Mouse (Mus musculus): Measurements from ENCODE around the gene P2ry2. TPM values are rescaled to one million over a fixed set of nuclear protein-coding genes. Genes with fewer than 3 reads are reported as not detected.

Gene P2ry2
- polyA plus RNA-seq, 1 experiment from 2014 or later = 0.16 TPM

- H3K9ac ChIP-seq (replicated peaks; ENCODE audit: low read length) = no peak overlapping the region
- no peaks in the 10 kb centered on the region for H3K27me3 ChIP-seq (ENCODE audit: control insufficient read depth, insufficient read depth, low read length)
- DNase-seq (no peak), ATAC-seq (ENCODE audit: low FRiP score, low TSS enrichment) (no peak)
- H3K4me2 ChIP-seq (ENCODE audit: low read length) = no peak overlapping the region
- WGBS = 90% methylated on average over 24 of the region's 24 CpGs
- H3K9me3 ChIP-seq (ENCODE audit: control insufficient read depth, low read length) = no peaks in the 10 kb centered on the region
- H3K36me3 ChIP-seq (ENCODE audit: control insufficient read depth, insufficient read depth, low read length) = no peaks in the 10 kb centered on the region
- no peak overlapping the region for H3K4me3 ChIP-seq (replicated peaks; ENCODE audit: low read depth, low read length)
- no peak overlapping the region for H3K27ac ChIP-seq (replicated peaks; ENCODE audit: low read depth, low read length)
- no peaks in the 10 kb centered on the region for H3K4me1 ChIP-seq (ENCODE audit: control insufficient read depth, insufficient read depth, low read length)
These were observed 14.1 kb downstream of the P2ry2 start for GRCm38 (mm10) chr7:100998578-100998960.

- ATAC-seq (ENCODE audit: low FRiP score, low TSS enrichment) (no peak), DNase-seq (no peak)
- H3K9me3 ChIP-seq (ENCODE audit: control insufficient read depth, low read length) = no peaks in the 10 kb centered on the region
- H3K4me3 ChIP-seq (replicated peaks; ENCODE audit: low read depth, low read length) = no peak overlapping the region
- no peak overlapping the region for H3K27ac ChIP-seq (replicated peaks; ENCODE audit: low read depth, low read length)
- H3K4me2 ChIP-seq (ENCODE audit: low read length) = no peak overlapping the region
- H3K36me3 ChIP-seq (ENCODE audit: control insufficient read depth, insufficient read depth, low read length) = no peaks in the 10 kb centered on the region
- 89% methylated on average over 31 of the region's 31 CpGs for WGBS
- no peaks in the 10 kb centered on the region for H3K4me1 ChIP-seq (ENCODE audit: control insufficient read depth, insufficient read depth, low read length)
- H3K9ac ChIP-seq (replicated peaks; ENCODE audit: low read length) = no peak overlapping the region
- H3K27me3 ChIP-seq (ENCODE audit: control insufficient read depth, insufficient read depth, low read length) = no peaks in the 10 kb centered on the region
These were observed 14.6 kb downstream of the P2ry2 start for GRCm38 (mm10) chr7:100997951-100998577.

- H3K9me3 ChIP-seq (ENCODE audit: control insufficient read depth, low read length) = no peaks in the 10 kb centered on the region
- WGBS = 57% methylated on average over 1 of the region's 1 CpGs
- ATAC-seq (ENCODE audit: low FRiP score, low TSS enrichment) = no peak
These were observed 15.5 kb downstream of the P2ry2 start for GRCm38 (mm10) chr7:100997215-100997614.

GRCm38 (mm10) chr7:100995951-100996350 is 16.7 kb downstream of the P2ry2 start:
- Histone ChIP-seq H3K27me3 (ENCODE audit: control insufficient read depth, insufficient read depth, low read length) (no peaks in the 10 kb centered on the region), H3K4me1 (ENCODE audit: control insufficient read depth, insufficient read depth, low read length) (no peaks in the 10 kb centered on the region), H3K27ac (replicated peaks; ENCODE audit: low read depth, low read length) (no peak overlapping the region), H3K9ac (replicated peaks; ENCODE audit: low read length) (no peak overlapping the region), H3K36me3 (ENCODE audit: control insufficient read depth, insufficient read depth, low read length) (no peaks in the 10 kb centered on the region), H3K4me3 (replicated peaks; ENCODE audit: low read depth, low read length) (no peak overlapping the region), H3K9me3 (ENCODE audit: control insufficient read depth, low read length) (no peaks in the 10 kb centered on the region), H3K4me2 (ENCODE audit: low read length) (no peak overlapping the region)
- DNase-seq = no peak
- no peak for ATAC-seq (ENCODE audit: low FRiP score, low TSS enrichment)
- WGBS = 90% methylated on average over 3 of the region's 3 CpGs

More at GRCm38 (mm10) chr7:100997215-100997614, 15.5 kb downstream of the P2ry2 start:
- no peak for DNase-seq
- Histone ChIP-seq H3K4me3 (replicated peaks; ENCODE audit: low read depth, low read length) (no peak overlapping the region), H3K4me1 (ENCODE audit: control insufficient read depth, insufficient read depth, low read length) (no peaks in the 10 kb centered on the region), H3K9ac (replicated peaks; ENCODE audit: low read length) (no peak overlapping the region), H3K27me3 (ENCODE audit: control insufficient read depth, insufficient read depth, low read length) (no peaks in the 10 kb centered on the region), H3K27ac (replicated peaks; ENCODE audit: low read depth, low read length) (no peak overlapping the region), H3K36me3 (ENCODE audit: control insufficient read depth, insufficient read depth, low read length) (no peaks in the 10 kb centered on the region), H3K4me2 (ENCODE audit: low read length) (no peak overlapping the region)

GRCm38 (mm10) chr7:100995260-100995864 is 17.3 kb downstream of the P2ry2 start:
- Histone ChIP-seq H3K9ac (replicated peaks; ENCODE audit: low read length) (no peak overlapping the region), H3K9me3 (ENCODE audit: control insufficient read depth, low read length) (no peaks in the 10 kb centered on the region), H3K4me1 (ENCODE audit: control insufficient read depth, insufficient read depth, low read length) (no peaks in the 10 kb centered on the region), H3K4me2 (ENCODE audit: low read length) (no peak overlapping the region), H3K27me3 (ENCODE audit: control insufficient read depth, insufficient read depth, low read length) (no peaks in the 10 kb centered on the region), H3K4me3 (replicated peaks; ENCODE audit: low read depth, low read length) (no peak overlapping the region), H3K36me3 (ENCODE audit: control insufficient read depth, insufficient read depth, low read length) (no peaks in the 10 kb centered on the region), H3K27ac (replicated peaks; ENCODE audit: low read depth, low read length) (no peak overlapping the region)
- ATAC-seq (ENCODE audit: low FRiP score, low TSS enrichment) (no peak), DNase-seq (no peak)
- 88% methylated on average over 7 of the region's 7 CpGs for WGBS

- WGBS = 33% methylated on average over 4 of the region's 4 CpGs
- H3K4me3 ChIP-seq (replicated peaks; ENCODE audit: low read depth, low read length) = no peak overlapping the region
- no peaks in the 10 kb centered on the region for H3K4me1 ChIP-seq (ENCODE audit: control insufficient read depth, insufficient read depth, low read length)
- DNase-seq (no peak), ATAC-seq (ENCODE audit: low FRiP score, low TSS enrichment) (no peak)
- H3K27ac ChIP-seq (replicated peaks; ENCODE audit: low read depth, low read length) = no peak overlapping the region
- H3K27me3 ChIP-seq (ENCODE audit: control insufficient read depth, insufficient read depth, low read length) = no peaks in the 10 kb centered on the region
- H3K36me3 ChIP-seq (ENCODE audit: control insufficient read depth, insufficient read depth, low read length) = no peaks in the 10 kb centered on the region
- no peak overlapping the region for H3K4me2 ChIP-seq (ENCODE audit: low read length)
- H3K9me3 ChIP-seq (ENCODE audit: control insufficient read depth, low read length) = no peaks in the 10 kb centered on the region
- H3K9ac ChIP-seq (replicated peaks; ENCODE audit: low read length) = no peak overlapping the region
These were observed 19.5 kb downstream of the P2ry2 start for GRCm38 (mm10) chr7:100993166-100993565.

- Histone ChIP-seq H3K27ac (replicated peaks; ENCODE audit: low read depth, low read length) (no peak overlapping the region), H3K27me3 (ENCODE audit: control insufficient read depth, insufficient read depth, low read length) (0 out of 2 replicates have a peak, but pooled peaks cover 5% of the 10 kb centered on the region), H3K9ac (replicated peaks; ENCODE audit: low read length) (no peak overlapping the region), H3K4me1 (ENCODE audit: control insufficient read depth, insufficient read depth, low read length) (no peaks in the 10 kb centered on the region), H3K4me2 (ENCODE audit: low read length) (no peak overlapping the region), H3K36me3 (ENCODE audit: control insufficient read depth, insufficient read depth, low read length) (no peaks in the 10 kb centered on the region), H3K9me3 (ENCODE audit: control insufficient read depth, low read length) (no peaks in the 10 kb centered on the region), H3K4me3 (replicated peaks; ENCODE audit: low read depth, low read length) (no peak overlapping the region)
- DNase-seq (no peak), ATAC-seq (ENCODE audit: low FRiP score, low TSS enrichment) (no peak)
- WGBS = 92% methylated on average over 3 of the region's 3 CpGs
These were observed 20.7 kb downstream of the P2ry2 start for GRCm38 (mm10) chr7:100991972-100992371.

GRCm38 (mm10) chr7:100990636-100991311 is 21.9 kb downstream of the P2ry2 start:
- 32% methylated on average over 9 of the region's 9 CpGs for WGBS

More at GRCm38 (mm10) chr7:100990636-100991311, 21.9 kb downstream of the P2ry2 start:
- no peaks in the 10 kb centered on the region for H3K4me1 ChIP-seq (ENCODE audit: control insufficient read depth, insufficient read depth, low read length)
- ATAC-seq (ENCODE audit: low FRiP score, low TSS enrichment) = no peak
- DNase-seq = peak; percentile 22
- H3K27ac ChIP-seq (replicated peaks; ENCODE audit: low read depth, low read length) = no peak overlapping the region
- H3K4me3 ChIP-seq (replicated peaks; ENCODE audit: low read depth, low read length) = no peak overlapping the region
- 0 out of 2 replicates have a peak, but pooled peaks cover 5% of the 10 kb centered on the region for H3K27me3 ChIP-seq (ENCODE audit: control insufficient read depth, insufficient read depth, low read length)
- no peaks in the 10 kb centered on the region for H3K9me3 ChIP-seq (ENCODE audit: control insufficient read depth, low read length)
- no peak overlapping the region for H3K4me2 ChIP-seq (ENCODE audit: low read length)
- H3K9ac ChIP-seq (replicated peaks; ENCODE audit: low read length) = no peak overlapping the region
- no peaks in the 10 kb centered on the region for H3K36me3 ChIP-seq (ENCODE audit: control insufficient read depth, insufficient read depth, low read length)
